Mouse (Mus musculus) hindbrain, embryonic 12.5 days (tissue): ENCODE measurements around the gene Ank. TPM values are rescaled to one million over a fixed set of nuclear protein-coding genes. Genes with fewer than 3 reads are reported as not detected.
A peak's percentile ranks its signal among the peaks of the same experiment; 100 is the strongest.

Experiments used
- ATAC-seq: fragments of 200-750 bp; cut with Nextera tagmentation; 2 replicates; pipeline ENCODE4 v1.8.0; 2017; ENCODE audit warnings: moderate TSS enrichment; ENCODE audit not compliant: low FRiP score
- H3K27ac ChIP-seq: fragments of 300-500 bp; sonication (generic); 2 replicates; pipeline ENCODE4 v1.5.1; 2016; ENCODE audit warnings: mild to moderate bottlenecking
- H3K27me3 ChIP-seq: fragments of 300-500 bp; sonication (generic); 2 replicates; pipeline ENCODE4 v1.6.1; 2016; ENCODE audit warnings: mild to moderate bottlenecking
- H3K36me3 ChIP-seq: fragments of 300-500 bp; sonication (generic); 2 replicates; pipeline ENCODE4 v1.6.1; 2016; ENCODE audit warnings: mild to moderate bottlenecking
- H3K4me1 ChIP-seq: fragments of 300-500 bp; sonication (generic); 2 replicates; pipeline ENCODE4 v1.6.1; 2016
- H3K4me2 ChIP-seq: fragments of 300-500 bp; sonication (generic); replicated peaks from 2 replicates; pipeline ENCODE4 v1.6.1; 2016; ENCODE audit warnings: mild to moderate bottlenecking
- H3K4me3 ChIP-seq: fragments of 300-500 bp; sonication (generic); 2 replicates; pipeline ENCODE4 v1.5.1; 2016; ENCODE audit warnings: mild to moderate bottlenecking
- H3K9ac ChIP-seq: fragments of 300-500 bp; sonication (generic); 2 replicates; pipeline ENCODE4 v1.6.1; 2016; ENCODE audit warnings: mild to moderate bottlenecking, moderate library complexity
- H3K9me3 ChIP-seq: fragments of 300-500 bp; sonication (generic); replicated peaks from 2 replicates; pipeline ENCODE4 v1.6.1; 2016; ENCODE audit warnings: mild to moderate bottlenecking
- WGBS: fragments of 180-500 bp; shearing (Covaris S2); methylation state at CpG from one replicate; pipeline ENCODE4 v1.1.7; 2016; 5-methylcytosine and 5-hydroxymethylcytosine counted together
- polyA plus RNA-seq: library from polyadenylated mRNA; unstranded; fragments of >200 nt; fragmentation: Nextera tagmentation; extraction: Ambion mirVana; gene quantifications from 2 replicates; pipeline ENCODE4 v1.2.1, GENCODE M21; 2016

Ank gene
- polyA plus RNA-seq, 1 experiment from 2014 or later: 15.2 TPM

- Histone ChIP-seq H3K9me3 (no peaks in the 10 kb centered on the region), H3K4me2 (no peak overlapping the region), H3K27me3 (no peaks in the 10 kb centered on the region), H3K36me3 (no peaks in the 10 kb centered on the region), H3K4me1 (peaks cover 17% of the 10 kb centered on the region; the same call in 1 of the 2 replicates), H3K9ac (no peak overlapping the region), H3K27ac (no peak overlapping the region), H3K4me3 (no peak overlapping the region)
- WGBS: 54% methylated on average over 9 of the region's 9 CpGs
- no peak for ATAC-seq
These were observed 5.8 kb downstream of the Ank start for GRCm38 (mm10) chr15:27472315-27472714.

GRCm38 (mm10) chr15:27475988-27476387 is 9.5 kb downstream of the Ank start:
- H3K4me3 ChIP-seq: no peak overlapping the region
- H3K9me3 ChIP-seq: no peaks in the 10 kb centered on the region
- 73% methylated on average over 15 of the region's 15 CpGs for WGBS
- H3K9ac ChIP-seq: no peak overlapping the region
- H3K36me3 ChIP-seq: no peaks in the 10 kb centered on the region
- no peak overlapping the region for H3K27ac ChIP-seq
- no peaks in the 10 kb centered on the region for H3K27me3 ChIP-seq
- ATAC-seq: no peak
- H3K4me2 ChIP-seq: no peak overlapping the region
- 0 out of 2 replicates have a peak, but pooled peaks cover 5% of the 10 kb centered on the region for H3K4me1 ChIP-seq

- 82% methylated on average over 12 of the region's 12 CpGs for WGBS
- Histone ChIP-seq H3K4me1 (0 out of 2 replicates have a peak, but pooled peaks cover 5% of the 10 kb centered on the region), H3K4me3 (no peak overlapping the region), H3K4me2 (no peak overlapping the region), H3K27ac (no peak overlapping the region), H3K36me3 (no peaks in the 10 kb centered on the region), H3K9me3 (no peaks in the 10 kb centered on the region), H3K9ac (no peak overlapping the region), H3K27me3 (no peaks in the 10 kb centered on the region)
- ATAC-seq: no peak
These were observed 10.2 kb downstream of the Ank start for GRCm38 (mm10) chr15:27476671-27477070.

- Histone ChIP-seq H3K9me3 (no peaks in the 10 kb centered on the region), H3K4me1 (0 out of 2 replicates have a peak, but pooled peaks cover 5% of the 10 kb centered on the region), H3K36me3 (no peaks in the 10 kb centered on the region), H3K4me3 (no peak overlapping the region), H3K9ac (no peak overlapping the region), H3K27me3 (no peaks in the 10 kb centered on the region), H3K27ac (no peak overlapping the region), H3K4me2 (no peak overlapping the region)
- no peak for ATAC-seq
- WGBS: 96% methylated on average over 9 of the region's 9 CpGs
These were observed 10.7 kb downstream of the Ank start for GRCm38 (mm10) chr15:27477159-27477558.

- H3K4me3 ChIP-seq: no peak overlapping the region
- no peaks in the 10 kb centered on the region for H3K9me3 ChIP-seq
- no peak overlapping the region for H3K27ac ChIP-seq
- no peak overlapping the region for H3K9ac ChIP-seq
- 0 out of 2 replicates have a peak, but pooled peaks cover under 1% of the 10 kb centered on the region for H3K4me1 ChIP-seq
- ATAC-seq: no peak
- H3K36me3 ChIP-seq: no peaks in the 10 kb centered on the region
- no peaks in the 10 kb centered on the region for H3K27me3 ChIP-seq
- WGBS: 89% methylated on average over 7 of the region's 7 CpGs
- H3K4me2 ChIP-seq: no peak overlapping the region
These were observed 11.2 kb downstream of the Ank start for GRCm38 (mm10) chr15:27477630-27478029.

- Histone ChIP-seq H3K9ac (no peak overlapping the region), H3K4me3 (no peak overlapping the region), H3K9me3 (no peaks in the 10 kb centered on the region), H3K27me3 (no peaks in the 10 kb centered on the region), H3K27ac (no peak overlapping the region), H3K36me3 (no peaks in the 10 kb centered on the region), H3K4me2 (no peak overlapping the region), H3K4me1 (peaks cover 7% of the 10 kb centered on the region)
- ATAC-seq: no peak
- WGBS: 92% methylated on average over 4 of the region's 4 CpGs
These were observed 14.0 kb downstream of the Ank start for GRCm38 (mm10) chr15:27480333-27481015.

- Histone ChIP-seq H3K9ac (no peak overlapping the region), H3K36me3 (no peaks in the 10 kb centered on the region), H3K9me3 (no peaks in the 10 kb centered on the region), H3K4me2 (no peak overlapping the region), H3K4me3 (no peak overlapping the region), H3K27me3 (no peaks in the 10 kb centered on the region), H3K27ac (no peak overlapping the region), H3K4me1 (peaks cover 22% of the 10 kb centered on the region)
- ATAC-seq: no peak
- WGBS: 80% methylated on average over 4 of the region's 4 CpGs
These were observed 15.5 kb downstream of the Ank start for GRCm38 (mm10) chr15:27481956-27482355.

GRCm38 (mm10) chr15:27483183-27483582 is 16.7 kb downstream of the Ank start:
- Histone ChIP-seq H3K4me1 (peaks cover 34% of the 10 kb centered on the region), H3K27ac (no peak overlapping the region), H3K36me3 (no peaks in the 10 kb centered on the region), H3K4me3 (no peak overlapping the region), H3K9ac (no peak overlapping the region), H3K9me3 (no peaks in the 10 kb centered on the region), H3K4me2 (no peak overlapping the region), H3K27me3 (no peaks in the 10 kb centered on the region)
- 74% methylated on average over 3 of the region's 3 CpGs for whole genome bisulfite sequencing
- no peak for ATAC-seq

- peak overlapping the region; percentile 30; the same call in 1 of the 2 replicates for H3K27ac ChIP-seq
- no peak overlapping the region for H3K4me3 ChIP-seq
- H3K36me3 ChIP-seq: no peaks in the 10 kb centered on the region
- peaks cover 48% of the 10 kb centered on the region for H3K4me1 ChIP-seq
- H3K9me3 ChIP-seq: no peaks in the 10 kb centered on the region
- 28% methylated on average over 12 of the region's 12 CpGs for WGBS
- H3K27me3 ChIP-seq: no peaks in the 10 kb centered on the region
- H3K9ac ChIP-seq: no peak overlapping the region
- ATAC-seq: 0 out of 2 replicates have a peak, but pooled peaks have one; percentile 21
- H3K4me2 ChIP-seq: no peak overlapping the region; the same call in 1 of the 2 replicates
These were observed 19.2 kb downstream of the Ank start for GRCm38 (mm10) chr15:27485567-27486278.

- 67% methylated on average over 5 of the region's 5 CpGs for WGBS
- ATAC-seq: no peak
These were observed 19.8 kb downstream of the Ank start for GRCm38 (mm10) chr15:27486279-27486618.

GRCm38 (mm10) chr15:27487059-27487458 is 20.6 kb downstream of the Ank start:
- Histone ChIP-seq H3K9ac (no peak overlapping the region), H3K27me3 (no peaks in the 10 kb centered on the region), H3K4me1 (peaks cover 49% of the 10 kb centered on the region), H3K27ac (peak overlapping the region; percentile 57), H3K4me2 (no peak overlapping the region), H3K4me3 (no peak overlapping the region), H3K36me3 (no peaks in the 10 kb centered on the region), H3K9me3 (no peaks in the 10 kb centered on the region)
- WGBS: 59% methylated on average over 8 of the region's 8 CpGs
- no peak; the same call in 1 of the 2 replicates for ATAC-seq

More at GRCm38 (mm10) chr15:27486279-27486618, 19.8 kb downstream of the Ank start:
- Histone ChIP-seq H3K4me3 (no peak overlapping the region), H3K4me2 (no peak overlapping the region; the same call in 1 of the 2 replicates), H3K27ac (peak overlapping the region; percentile 57; the same call in 1 of the 2 replicates), H3K9me3 (no peaks in the 10 kb centered on the region), H3K4me1 (peaks cover 49% of the 10 kb centered on the region), H3K36me3 (no peaks in the 10 kb centered on the region), H3K9ac (no peak overlapping the region), H3K27me3 (no peaks in the 10 kb centered on the region)

GRCm38 (mm10) chr15:27488042-27488441 is 21.6 kb downstream of the Ank start:
- Histone ChIP-seq H3K27ac (peak overlapping the region; percentile 41; the same call in 1 of the 2 replicates), H3K4me3 (no peak overlapping the region), H3K9ac (no peak overlapping the region), H3K27me3 (no peaks in the 10 kb centered on the region), H3K36me3 (no peaks in the 10 kb centered on the region), H3K4me1 (peaks cover 49% of the 10 kb centered on the region), H3K4me2 (no peak overlapping the region), H3K9me3 (no peaks in the 10 kb centered on the region)
- ATAC-seq: no peak
- 52% methylated on average over 10 of the region's 10 CpGs for WGBS
